Mouse (Mus musculus) thymus, adult 2 months (tissue): Measurements from ENCODE around the gene Fam53b. TPM values are rescaled to one million over a fixed set of nuclear protein-coding genes. Genes with fewer than 3 reads are reported as not detected.

Experiments used
- DNase-seq: peaks from one replicate; pipeline ENCODE4 v3.0.0; 2021
- H3K27ac ChIP-seq: fragments of 200-500 bp; 2 replicates; pipeline ENCODE4 v1.5.1; 2012; ENCODE audit warnings: low read length, control low read depth; ENCODE audit not compliant: control insufficient read depth, insufficient read depth
- H3K27me3 ChIP-seq: fragments of 200-500 bp; 2 replicates; pipeline ENCODE4 v1.6.1; 2012; ENCODE audit warnings: mild to moderate bottlenecking, low read length, moderate library complexity, mixed read lengths; ENCODE audit not compliant: control insufficient read depth, insufficient read depth
- H3K36me3 ChIP-seq: fragments of 200-500 bp; 2 replicates; pipeline ENCODE4 v1.6.1; 2012; ENCODE audit warnings: mild to moderate bottlenecking, low read length, moderate library complexity; ENCODE audit not compliant: control insufficient read depth, insufficient read depth
- H3K4me1 ChIP-seq: fragments of 200-500 bp; replicated peaks from 2 replicates; pipeline ENCODE4 v1.6.1; 2012; ENCODE audit warnings: low read length; ENCODE audit not compliant: control insufficient read depth, insufficient read depth
- H3K4me3 ChIP-seq: fragments of 200-500 bp; 2 replicates; pipeline ENCODE4 v1.5.1; 2012; ENCODE audit warnings: mild to moderate bottlenecking, low read length, control low read depth, moderate library complexity; ENCODE audit not compliant: control insufficient read depth, insufficient read depth
- CTCF ChIP-seq: fragments of 200-500 bp; IDR thresholded peaks from 2 replicates; pipeline ENCODE4 v1.5.1; 2012; ENCODE audit warnings: mild to moderate bottlenecking, control low read depth, low read length, moderate library complexity, borderline replicate concordance; ENCODE audit not compliant: control insufficient read depth, poor library complexity, insufficient read depth; ENCODE audit errors: extremely low read depth
- POLR2A ChIP-seq: fragments of 200-500 bp; IDR thresholded peaks from 2 replicates; pipeline ENCODE4 v1.6.1; 2012; ENCODE audit warnings: mild to moderate bottlenecking, low read length, control low read depth, moderate library complexity; ENCODE audit not compliant: control insufficient read depth, poor library complexity, insufficient read depth; ENCODE audit errors: extremely low read depth
- WGBS: fragments of 180-500 bp; shearing (Covaris S2); methylation state at CpG from one replicate; pipeline ENCODE4 v1.1.7; 2018; 5-methylcytosine and 5-hydroxymethylcytosine counted together
- polyA plus RNA-seq: library from polyadenylated mRNA; depleted of rRNA; stranded (reverse); fragments of >200 nt; gene quantifications from 2 replicates; pipeline ENCODE4 v1.2.3, GENCODE M21; 2012

The Fam53b gene
- polyA plus RNA-seq, 1 experiment = 104 TPM

GRCm38 (mm10) chr7:132786522-132786921 lies 27.2 kb downstream of the Fam53b start:
- Histone ChIP-seq H3K36me3 (no peaks in the 10 kb centered on the region), H3K4me1 (peaks cover 24% of the 10 kb centered on the region), H3K4me3 (no peak overlapping the region), H3K27me3 (no peaks in the 10 kb centered on the region), H3K27ac (no peak overlapping the region)
- WGBS = 55% methylated on average over 4 of the region's 4 CpGs
- TF ChIP-seq CTCF = no peak
- TF ChIP-seq POLR2A = no peak
- DNase-seq = no peak

- Histone ChIP-seq H3K27ac (no peak overlapping the region), H3K4me3 (no peak overlapping the region), H3K4me1 (peaks cover 24% of the 10 kb centered on the region), H3K36me3 (no peaks in the 10 kb centered on the region), H3K27me3 (no peaks in the 10 kb centered on the region)
- DNase-seq = no peak
- WGBS = 75% methylated on average over 7 of the region's 7 CpGs
- TF ChIP-seq CTCF (no peak), POLR2A (no peak)
These were observed 27.7 kb downstream of the Fam53b start for GRCm38 (mm10) chr7:132786011-132786410.

GRCm38 (mm10) chr7:132784101-132784500 lies 29.6 kb downstream of the Fam53b start:
- Histone ChIP-seq H3K27me3 (no peaks in the 10 kb centered on the region), H3K4me1 (peaks cover 17% of the 10 kb centered on the region), H3K27ac (no peak overlapping the region), H3K4me3 (no peak overlapping the region), H3K36me3 (peaks cover 1% of the 10 kb centered on the region)
- TF ChIP-seq CTCF (no peak), POLR2A (no peak)
- WGBS = 91% methylated on average over 5 of the region's 5 CpGs
- no peak for DNase-seq

- Histone ChIP-seq H3K27ac (no peak overlapping the region), H3K36me3 (peaks cover 20% of the 10 kb centered on the region), H3K4me3 (no peak overlapping the region), H3K27me3 (no peaks in the 10 kb centered on the region), H3K4me1 (0 out of 2 replicates have a peak, but pooled peaks cover 2% of the 10 kb centered on the region)
- TF ChIP-seq CTCF = no peak
- no peak for TF ChIP-seq POLR2A
- no peak for DNase-seq
- WGBS = 91% methylated on average over 6 of the region's 6 CpGs
These were observed 31.8 kb downstream of the Fam53b start for GRCm38 (mm10) chr7:132781850-132782249.

DNA sequence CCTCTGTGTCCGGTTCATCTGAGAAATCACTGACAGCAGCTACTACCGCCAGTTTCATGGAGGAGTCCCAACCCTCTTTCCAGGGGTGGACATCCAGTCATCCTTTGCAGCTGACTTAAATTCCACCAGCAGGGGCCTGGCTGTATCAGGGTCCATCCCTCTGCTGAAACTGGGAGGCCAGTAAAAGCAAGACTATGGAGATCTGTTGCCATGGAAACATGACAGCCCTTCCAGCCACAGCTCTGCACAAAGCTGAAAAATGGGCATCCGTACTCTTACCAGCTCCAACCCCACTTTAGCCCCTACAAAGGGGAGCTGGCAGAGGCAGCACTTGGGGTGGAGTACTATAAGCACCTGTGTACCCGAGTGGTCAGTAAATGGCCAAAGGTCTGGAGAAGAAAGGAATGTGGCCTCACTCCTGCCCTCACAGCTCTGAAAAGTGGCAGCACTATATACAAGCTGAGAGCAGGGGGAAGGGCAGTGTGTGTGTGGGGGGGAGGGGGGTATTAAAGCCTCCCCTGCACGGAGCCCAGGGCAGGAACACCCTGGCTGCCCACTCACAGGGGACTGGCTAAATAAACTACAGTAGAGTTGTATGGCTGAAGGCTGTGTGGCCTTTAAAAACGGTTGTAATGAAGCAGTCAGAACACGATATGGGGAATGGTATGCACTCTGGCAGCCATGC lies 32.4 kb downstream of the Fam53b start:
- TF ChIP-seq CTCF = no peak
- no peak for TF ChIP-seq POLR2A
- H3K27ac ChIP-seq = no peak overlapping the region

GRCm38 (mm10) chr7:132780611-132781010 lies 33.1 kb downstream of the Fam53b start:
- Histone ChIP-seq H3K4me3 (no peak overlapping the region), H3K27me3 (no peaks in the 10 kb centered on the region), H3K36me3 (peaks cover 21% of the 10 kb centered on the region), H3K4me1 (0 out of 2 replicates have a peak, but pooled peaks cover 1% of the 10 kb centered on the region), H3K27ac (no peak overlapping the region)
- TF ChIP-seq POLR2A (no peak), CTCF (no peak)
- 90% methylated on average over 4 of the region's 4 CpGs for WGBS
- no peak for DNase-seq

More for the DNA sequence above, 32.4 kb downstream of the Fam53b start:
- DNase-seq = no peak
- H3K4me1 ChIP-seq = 0 out of 2 replicates have a peak, but pooled peaks cover 2% of the 10 kb centered on the region
- 88% methylated on average over 7 of the region's 7 CpGs for WGBS
- H3K36me3 ChIP-seq = peaks cover 21% of the 10 kb centered on the region
- no peak overlapping the region for H3K4me3 ChIP-seq
- H3K27me3 ChIP-seq = no peaks in the 10 kb centered on the region

DNA sequence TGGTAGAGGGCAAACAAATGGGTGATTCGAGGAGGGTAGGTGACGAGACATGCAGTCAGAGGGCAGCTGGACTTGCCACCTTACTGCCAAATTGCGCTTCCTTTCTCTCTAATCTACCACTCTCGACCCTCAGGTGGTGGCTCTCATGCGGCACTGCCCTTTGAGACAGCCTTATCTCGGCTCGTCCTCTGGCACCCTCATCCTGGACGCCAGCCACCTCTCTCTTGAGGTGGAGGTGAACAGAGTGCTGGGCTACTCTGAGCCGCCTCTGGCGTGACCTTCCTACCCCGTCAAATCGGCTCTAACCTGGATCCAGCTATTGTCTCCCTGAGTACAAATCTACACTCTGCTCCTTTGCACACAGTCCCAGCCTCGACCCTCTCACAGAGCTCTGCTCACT lies 35.1 kb downstream of the Fam53b start:
- Histone ChIP-seq H3K4me1 (peaks cover 15% of the 10 kb centered on the region), H3K27me3 (no peaks in the 10 kb centered on the region), H3K27ac (no peak overlapping the region), H3K4me3 (no peak overlapping the region), H3K36me3 (peaks cover 21% of the 10 kb centered on the region)
- 96% methylated on average over 13 of the region's 13 CpGs for WGBS
- no peak for DNase-seq
- no peak for TF ChIP-seq POLR2A
- TF ChIP-seq CTCF = no peak
